7 mouse cellular contexts compared by ENCODE assay signal in the genomic region with DNA sequence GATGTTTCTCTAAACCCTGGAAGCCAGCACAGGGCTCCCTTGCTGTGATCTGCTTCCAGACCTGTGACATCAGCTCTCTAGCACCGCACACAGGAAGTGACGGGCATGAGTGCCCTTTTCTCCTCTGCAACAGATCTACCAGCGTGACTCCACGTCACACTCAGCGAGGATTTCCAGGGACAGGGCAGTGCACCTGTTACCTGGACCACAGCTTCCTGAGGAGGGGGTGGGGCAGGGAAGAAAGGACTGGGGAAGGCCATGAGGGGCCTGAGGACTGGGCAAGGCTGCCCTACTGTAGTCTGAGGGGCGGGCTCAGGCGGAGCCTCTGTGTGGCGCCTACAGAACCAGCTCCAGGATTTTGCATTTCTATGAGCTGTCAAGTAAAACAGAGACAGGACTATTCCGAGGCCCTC. TPM values are rescaled to one million over a fixed set of nuclear protein-coding genes. Genes with fewer than 3 reads are reported as not detected.
A peak's percentile ranks its signal among the peaks of the same experiment; 100 is the strongest.
DNase-seq lines count a peak whose midpoint lies in the region; ATAC-seq and TF ChIP-seq lines count a peak whose summit lies in the region.

No protein-coding gene starts in this region.

- H3K9me3 ChIP-seq in E14TG2a.4 (ENCODE audit: low read length), result no peaks in the 10 kb centered on the region
- no peaks in the 10 kb centered on the region for H3K9me3 ChIP-seq in forebrain, embryonic 11.5 days (ENCODE audit: control insufficient read depth, low read length)
- H3K9me3 ChIP-seq in hindbrain, embryonic 16.5 days (ENCODE audit: control insufficient read depth, low read length), result no peaks in the 10 kb centered on the region
- H3K9me3 ChIP-seq in liver, embryonic 15.5 days (replicated peaks), result no peaks in the 10 kb centered on the region
- no peaks in the 10 kb centered on the region for H3K9me3 ChIP-seq in neural tube, embryonic 13.5 days

- peaks cover 43% of the 10 kb centered on the region for H3K79me2 ChIP-seq in C2C12 (ENCODE audit: control insufficient read depth, insufficient read depth)

- TF ChIP-seq CTCF in C2C12 (IDR thresholded peaks at IDR 0.05; ENCODE audit: control insufficient read depth, insufficient read depth, insufficient read length) (no peak), E14TG2a.4 (conservative IDR thresholded peaks at IDR 0.05; ENCODE audit: low read length) (peak; percentile 22; the same call in 1 of the 2 replicates)

- ATAC-seq in forebrain, embryonic 11.5 days (replicated peaks; ENCODE audit: low FRiP score), result no peak; the same call in 1 of the 2 replicates
- peak; percentile 19; the same call in 1 of the 2 replicates for ATAC-seq in hindbrain, embryonic 16.5 days
- 0 out of 2 replicates have a peak, but pooled peaks have one; percentile 6 for ATAC-seq in liver, embryonic 15.5 days (ENCODE audit: insufficient read depth)
- ATAC-seq in neural tube, embryonic 13.5 days (ENCODE audit: low read depth), result 0 out of 2 replicates have a peak, but pooled peaks have one; percentile 11

- H3K27me3 ChIP-seq in C2C12 (ENCODE audit: control insufficient read depth, insufficient read depth, insufficient read length), result no peaks in the 10 kb centered on the region
- no peaks in the 10 kb centered on the region for H3K27me3 ChIP-seq in E14TG2a.4 (ENCODE audit: insufficient read depth, low read length)
- H3K27me3 ChIP-seq in forebrain, embryonic 11.5 days (ENCODE audit: control insufficient read depth, insufficient read depth, low read length), result no peaks in the 10 kb centered on the region
- H3K27me3 ChIP-seq in hindbrain, embryonic 16.5 days (replicated peaks; ENCODE audit: control insufficient read depth, insufficient read depth, low read length), result no peaks in the 10 kb centered on the region
- H3K27me3 ChIP-seq in liver, embryonic 15.5 days, result no peaks in the 10 kb centered on the region
- H3K27me3 ChIP-seq in neural tube, embryonic 13.5 days, result no peaks in the 10 kb centered on the region

- H3K4me3 ChIP-seq in C2C12 (ENCODE audit: insufficient read depth, poor library complexity, severe bottlenecking) (no peak overlapping the region), E14TG2a.4 (replicated peaks; ENCODE audit: low read length) (peak overlapping the region; percentile 49)
- no peak overlapping the region for H3K4me3 ChIP-seq in forebrain, embryonic 11.5 days (ENCODE audit: low read depth, low read length)
- H3K4me3 ChIP-seq in hindbrain, embryonic 16.5 days (ENCODE audit: low read length), result no peak overlapping the region
- no peak overlapping the region for H3K4me3 ChIP-seq in liver, embryonic 15.5 days (replicated peaks)
- no peak overlapping the region for H3K4me3 ChIP-seq in neural tube, embryonic 13.5 days

- H3K36me3 ChIP-seq in C2C12 (ENCODE audit: control insufficient read depth, insufficient read depth), result peaks cover 55% of the 10 kb centered on the region
- H3K36me3 ChIP-seq in E14TG2a.4 (ENCODE audit: insufficient read depth, low read length), result peaks cover 66% of the 10 kb centered on the region
- H3K36me3 ChIP-seq in forebrain, embryonic 11.5 days (ENCODE audit: control insufficient read depth, insufficient read depth, low read length), result peaks cover 11% of the 10 kb centered on the region; the same call in 1 of the 2 replicates
- H3K36me3 ChIP-seq in hindbrain, embryonic 16.5 days (ENCODE audit: control insufficient read depth, insufficient read depth, low read length), result peaks cover 29% of the 10 kb centered on the region
- H3K36me3 ChIP-seq in liver, embryonic 15.5 days (replicated peaks), result peaks cover 55% of the 10 kb centered on the region
- H3K36me3 ChIP-seq in neural tube, embryonic 13.5 days, result peaks cover 73% of the 10 kb centered on the region

- no peak overlapping the region for H3K4me2 ChIP-seq in forebrain, embryonic 11.5 days (ENCODE audit: low read depth, low read length, severe bottlenecking)
- H3K4me2 ChIP-seq in hindbrain, embryonic 16.5 days (ENCODE audit: low read length), result 0 out of 2 replicates have a peak overlapping the region, but pooled peaks have one; percentile 4
- no peak overlapping the region for H3K4me2 ChIP-seq in liver, embryonic 15.5 days
- no peak overlapping the region for H3K4me2 ChIP-seq in neural tube, embryonic 13.5 days

- no peak for DNase-seq in forebrain, embryonic 11.5 days (ENCODE audit: low spot score)
- DNase-seq in left cerebral cortex, adult 11 months (ENCODE audit: low spot score), result no peak

- 21% methylated on average over 9 of the region's 9 CpGs for WGBS in forebrain, embryonic 11.5 days
- WGBS in hindbrain, embryonic 16.5 days, result 8% methylated on average over 9 of the region's 9 CpGs
- WGBS in liver, embryonic 15.5 days (ENCODE audit: insufficient replicate concordance), result 47% methylated on average over 9 of the region's 9 CpGs
- 24% methylated on average over 9 of the region's 9 CpGs for WGBS in neural tube, embryonic 13.5 days

- peaks cover 26% of the 10 kb centered on the region for H3K79me3 ChIP-seq in C2C12 (ENCODE audit: low read depth)

- peaks cover 77% of the 10 kb centered on the region for H3K4me1 ChIP-seq in E14TG2a.4 (replicated peaks; ENCODE audit: low read depth, low read length)
- peaks cover 11% of the 10 kb centered on the region for H3K4me1 ChIP-seq in forebrain, embryonic 11.5 days (replicated peaks; ENCODE audit: control insufficient read depth, insufficient read depth, low read length)
- peaks cover 43% of the 10 kb centered on the region for H3K4me1 ChIP-seq in hindbrain, embryonic 16.5 days (ENCODE audit: control insufficient read depth, insufficient read depth, low read depth, low read length)
- H3K4me1 ChIP-seq in liver, embryonic 15.5 days (replicated peaks), result peaks cover 41% of the 10 kb centered on the region
- H3K4me1 ChIP-seq in neural tube, embryonic 13.5 days (replicated peaks), result peaks cover 65% of the 10 kb centered on the region

- peak overlapping the region; percentile 19; the same call in 1 of the 2 replicates for H3K27ac ChIP-seq in forebrain, embryonic 11.5 days (ENCODE audit: low read depth, low read length)
- peak overlapping the region; percentile 51 for H3K27ac ChIP-seq in hindbrain, embryonic 16.5 days (ENCODE audit: low read depth, low read length)
- 0 out of 2 replicates have a peak overlapping the region, but pooled peaks have one; percentile 2 for H3K27ac ChIP-seq in liver, embryonic 15.5 days (replicated peaks)
- H3K27ac ChIP-seq in neural tube, embryonic 13.5 days (replicated peaks), result peak overlapping the region; percentile 69

- no peak overlapping the region for H3ac ChIP-seq in C2C12 (ENCODE audit: control insufficient read depth, insufficient read length, low read depth)

- H3K9ac ChIP-seq in forebrain, embryonic 11.5 days (ENCODE audit: low read length), result no peak overlapping the region; the same call in 1 of the 2 replicates
- H3K9ac ChIP-seq in hindbrain, embryonic 16.5 days (ENCODE audit: low read depth, low read length), result no peak overlapping the region
- no peak overlapping the region for H3K9ac ChIP-seq in liver, embryonic 15.5 days
- H3K9ac ChIP-seq in neural tube, embryonic 13.5 days, result peak overlapping the region; percentile 44; the same call in 1 of the 2 replicates

TF ChIP-seq in C2C12, 6 proteins besides CTCF, POLR2A, EP300 and RAD21:
- peak; percentile 54 for TF ChIP-seq MYOD1 (IDR thresholded peaks at IDR 0.05; ENCODE audit: control insufficient read depth, insufficient read length, low read depth)
- TF ChIP-seq CEBPB (IDR thresholded peaks at IDR 0.05; ENCODE audit: low read depth), result no peak

RNA-seq across cellular contexts. Expression of a gene that starts 6.1 kb away (rescaled TPM):
- 464 TPM for polyA plus RNA-seq in C2C12 (2012; fragmentation: generic; extraction: Trizol)
- 332 and 420 TPM in 2 replicates for polyA plus RNA-seq in forebrain, embryonic 11.5 days (2014; fragmentation: Nextera tagmentation; extraction: Ambion mirVana)
- polyA plus RNA-seq in hindbrain, embryonic 16.5 days (2015; fragmentation: Nextera tagmentation; extraction: Ambion mirVana), result 328 and 463 TPM in 2 replicates
- 59.4 and 74.4 TPM in 2 replicates for polyA plus RNA-seq in liver, embryonic 15.5 days (2015; fragmentation: Nextera tagmentation; extraction: Ambion mirVana)
- 467 and 490 TPM in 2 replicates for polyA plus RNA-seq in neural tube, embryonic 13.5 days (2015; fragmentation: Nextera tagmentation; extraction: Ambion mirVana)

RNA-seq across cellular contexts. Expression of a gene that starts 19.1 kb away (rescaled TPM):
- 0.19 TPM for polyA plus RNA-seq in C2C12 (2012; fragmentation: generic; extraction: Trizol)
- polyA plus RNA-seq in forebrain, embryonic 11.5 days (2014; fragmentation: Nextera tagmentation; extraction: Ambion mirVana), result 2.4 TPM in 2 replicates
- polyA plus RNA-seq in hindbrain, embryonic 16.5 days (2015; fragmentation: Nextera tagmentation; extraction: Ambion mirVana), result 6.5 and 9.1 TPM in 2 replicates
- polyA plus RNA-seq in liver, embryonic 15.5 days (2015; fragmentation: Nextera tagmentation; extraction: Ambion mirVana), result 6.5 and 8.4 TPM in 2 replicates
- polyA plus RNA-seq in neural tube, embryonic 13.5 days (2015; fragmentation: Nextera tagmentation; extraction: Ambion mirVana), result 3.7 and 4.2 TPM in 2 replicates

RNA-seq across cellular contexts. Expression of a gene that starts 24.1 kb away (rescaled TPM):
- polyA plus RNA-seq in C2C12 (2012; fragmentation: generic; extraction: Trizol), result 0.55 TPM
- 0.59 and 0.72 TPM in 2 replicates for polyA plus RNA-seq in forebrain, embryonic 11.5 days (2014; fragmentation: Nextera tagmentation; extraction: Ambion mirVana)
- polyA plus RNA-seq in hindbrain, embryonic 16.5 days (2015; fragmentation: Nextera tagmentation; extraction: Ambion mirVana), result 2.0 and 2.4 TPM in 2 replicates
- polyA plus RNA-seq in liver, embryonic 15.5 days (2015; fragmentation: Nextera tagmentation; extraction: Ambion mirVana), result 1.9 and 2.4 TPM in 2 replicates
- 1.5 and 1.8 TPM in 2 replicates for polyA plus RNA-seq in neural tube, embryonic 13.5 days (2015; fragmentation: Nextera tagmentation; extraction: Ambion mirVana)

Comparison
In these comparisons a context has a peak if more than half of its experiments do, and no peak if none do; other contexts are left out.
1. H3K27ac ChIP-seq: peak in every context shown above with its lines; median percentile 69 in neural tube, embryonic 13.5 days; 51 in hindbrain, embryonic 16.5 days; 19 in forebrain, embryonic 11.5 days; 2 in liver, embryonic 15.5 days.